Mouse (Mus musculus) G1E (cell line): Measurements from ENCODE around the gene Hsf4. TPM values are rescaled to one million over a fixed set of nuclear protein-coding genes. Genes with fewer than 3 reads are reported as not detected.
A peak's percentile ranks its signal among the peaks of the same experiment; 100 is the strongest.

Experiments
- ATAC-seq: 2 replicates; pipeline ENCODE4 v1.8.0; 2016; ENCODE audit warnings: mild to moderate bottlenecking; ENCODE audit not compliant: insufficient number of reproducible peaks, poor library complexity, low FRiP score, severe bottlenecking; ENCODE audit errors: extremely low read depth
- DNase-seq: peaks from one replicate; pipeline ENCODE4 v3.0.0; 2012; ENCODE audit warnings: low spot score
- H3K27me3 ChIP-seq: 2 replicates; pipeline ENCODE4 v1.6.1; 2012; ENCODE audit warnings: mild to moderate bottlenecking, low read length, inconsistent platforms; ENCODE audit not compliant: insufficient read depth
- H3K36me3 ChIP-seq: replicated peaks from 2 replicates; pipeline ENCODE3; 2012; ENCODE audit warnings: mild to moderate bottlenecking, inconsistent platforms
- H3K4me1 ChIP-seq: 2 replicates; pipeline ENCODE4 v1.6.1; 2012; ENCODE audit warnings: low read depth, low read length, inconsistent platforms, mixed read lengths; ENCODE audit not compliant: insufficient read depth
- H3K4me3 ChIP-seq: 2 replicates; pipeline ENCODE4 v1.5.1; 2012; ENCODE audit warnings: low read depth, mild to moderate bottlenecking, inconsistent platforms, low read length, moderate library complexity, mixed read lengths
- H3K9me3 ChIP-seq: replicated peaks from 2 replicates; pipeline ENCODE4 v1.6.1; 2012; ENCODE audit warnings: inconsistent platforms
- CTCF ChIP-seq: IDR thresholded peaks from 2 replicates; pipeline ENCODE4 v1.5.1; 2012; ENCODE audit warnings: low read depth, low read length, inconsistent platforms, mixed read lengths
- GATA1 ChIP-seq: IDR thresholded peaks from 2 replicates; pipeline ENCODE4 v1.6.1; 2012; ENCODE audit warnings: borderline replicate concordance, low read length, inconsistent platforms, mixed read lengths
- GATA2 ChIP-seq: IDR thresholded peaks from 2 replicates; pipeline ENCODE4 v1.6.1; 2012; ENCODE audit warnings: low read depth, low read length, inconsistent platforms, borderline replicate concordance
- POLR2AphosphoS5 ChIP-seq: IDR thresholded peaks from 2 replicates; pipeline ENCODE4 v1.6.1; 2012; ENCODE audit warnings: low read depth, low read length, inconsistent platforms; ENCODE audit not compliant: insufficient replicate concordance
- TAL1 ChIP-seq: conservative IDR thresholded peaks from 2 replicates; pipeline ENCODE4 v1.6.1; 2012; ENCODE audit warnings: low read depth, low read length, inconsistent platforms, mixed read lengths
- polyA plus RNA-seq: library from polyadenylated mRNA; stranded (reverse); fragments of >175 nt; gene quantifications from 2 replicates; pipeline ENCODE4 v1.2.3, GENCODE M21; 2012
- total RNA-seq, 2 experiments: library from RNA; stranded (forward) in 1 of 2; stranded (reverse) in 1 of 2; fragments of 200-1000 nt in 1 of 2; fragments of >200 nt in 1 of 2; fragmentation: Nextera tagmentation in 1 of 2; gene quantifications; 2 replicates each; pipeline ENCODE4 v1.2.3; 2014 to 2017

Hsf4 gene
- total and polyA plus RNA-seq, 3 experiments = 0.39 to 0.93 (median 0.68) TPM

DNA sequence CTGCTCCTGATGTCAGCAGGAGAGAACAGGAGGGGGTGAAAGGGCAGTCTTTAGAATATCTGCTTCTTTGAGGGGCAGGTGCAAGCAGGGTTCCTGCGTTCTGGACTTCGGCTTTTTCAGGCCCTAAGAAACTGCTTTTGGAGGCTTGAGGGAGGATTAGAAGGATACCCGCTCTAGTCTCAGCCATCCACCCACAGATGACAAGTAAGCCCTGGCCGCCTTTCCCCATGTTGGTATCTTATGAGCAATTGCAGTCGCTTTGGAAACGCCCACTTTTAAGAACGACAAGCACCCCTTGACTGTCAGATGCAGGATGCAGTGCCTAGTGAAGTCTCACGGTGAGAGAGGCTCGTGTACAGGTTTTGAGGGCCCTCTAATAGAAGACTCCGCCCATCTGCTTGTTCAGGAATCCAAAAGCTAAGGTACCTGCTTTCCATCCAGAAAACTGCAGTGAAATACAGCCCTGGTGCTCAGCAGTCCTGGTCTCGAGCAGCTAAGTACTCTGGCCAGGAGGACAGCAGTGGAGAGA is 49.1 kb downstream of the Hsf4 start:
- peaks cover 17% of the 10 kb centered on the region for H3K4me1 ChIP-seq
- no peak overlapping the region for H3K4me3 ChIP-seq
- DNase-seq (no peak), ATAC-seq (no peak)
- H3K9me3 ChIP-seq = no peaks in the 10 kb centered on the region
- H3K27me3 ChIP-seq = no peaks in the 10 kb centered on the region
- TF ChIP-seq TAL1 (no peak), GATA1 (no peak), POLR2AphosphoS5 (no peak), CTCF (no peak)
- H3K36me3 ChIP-seq = peaks cover 86% of the 10 kb centered on the region

DNA sequence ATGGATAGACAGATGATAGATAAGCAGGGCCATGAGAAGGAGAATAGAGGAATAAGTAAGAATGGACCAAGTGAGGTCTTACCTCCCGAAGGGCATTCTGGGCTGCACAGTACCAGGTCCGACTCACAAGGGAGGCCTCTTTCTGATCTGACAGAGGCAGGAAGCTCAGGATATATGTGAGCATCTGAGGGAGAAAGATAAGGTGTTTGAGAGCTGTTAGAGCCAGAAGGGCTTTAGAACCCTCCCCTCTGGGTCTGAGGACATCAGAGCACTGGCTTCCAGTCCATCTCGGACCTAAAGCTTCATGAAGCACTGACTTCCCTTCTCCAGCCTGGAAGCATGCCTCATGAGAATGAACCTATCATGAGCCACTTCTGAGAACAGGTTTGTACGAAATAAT is 53.6 kb downstream of the Hsf4 start:
- H3K4me1 ChIP-seq = peaks cover 48% of the 10 kb centered on the region
- H3K4me3 ChIP-seq = no peak overlapping the region
- DNase-seq = no peak
- peaks cover 59% of the 10 kb centered on the region for H3K36me3 ChIP-seq
- H3K9me3 ChIP-seq = no peaks in the 10 kb centered on the region
- no peaks in the 10 kb centered on the region for H3K27me3 ChIP-seq
- peak; percentile 42 for ATAC-seq
- TF ChIP-seq GATA2 (no peak), CTCF (no peak), GATA1 (no peak), TAL1 (peak; percentile 27)

Other genes starting within 250 kb of the Hsf4 start
Only the 20 nearest of the 23 such genes appear.
- gene Ces3b, start 186.0 kb upstream of the Hsf4 start, total RNA-seq (2014; fragmentation: Nextera tagmentation) = not detected in 2 replicates
- 0.12 and 0.22 TPM in 2 replicates for gene Ces3b, start 186.0 kb upstream of the Hsf4 start, total RNA-seq (2017)
- gene Ces3b, start 186.0 kb upstream of the Hsf4 start, polyA plus RNA-seq = not detected in 2 replicates
- gene Ces4a, start 138.0 kb upstream of the Hsf4 start, total RNA-seq (2014; fragmentation: Nextera tagmentation) = not detected in 2 replicates
- not detected in 2 replicates for gene Ces4a, start 138.0 kb upstream of the Hsf4 start, total RNA-seq (2017)
- gene Ces4a, start 138.0 kb upstream of the Hsf4 start, polyA plus RNA-seq = not detected in 2 replicates
- gene Cbfb, start 99.1 kb upstream of the Hsf4 start, total RNA-seq (2014; fragmentation: Nextera tagmentation) = 81.9 and 84.2 TPM in 2 replicates
- gene Cbfb, start 99.1 kb upstream of the Hsf4 start, total RNA-seq (2017) = 175 and 182 TPM in 2 replicates
- 31.4 and 33.5 TPM in 2 replicates for gene Cbfb, start 99.1 kb upstream of the Hsf4 start, polyA plus RNA-seq
- 35.2 and 37.5 TPM in 2 replicates for gene D230025D16Rik, start 44.7 kb upstream of the Hsf4 start, total RNA-seq (2014; fragmentation: Nextera tagmentation)
- 27.2 and 28.8 TPM in 2 replicates for gene D230025D16Rik, start 44.7 kb upstream of the Hsf4 start, total RNA-seq (2017)
- 4.0 and 5.0 TPM in 2 replicates for gene D230025D16Rik, start 44.7 kb upstream of the Hsf4 start, polyA plus RNA-seq
- gene B3gnt9, start 14.6 kb upstream of the Hsf4 start, total RNA-seq (2014; fragmentation: Nextera tagmentation) = 4.8 and 5.9 TPM in 2 replicates
- 6.2 and 7.4 TPM in 2 replicates for gene B3gnt9, start 14.6 kb upstream of the Hsf4 start, total RNA-seq (2017)
- 4.4 and 7.0 TPM in 2 replicates for gene B3gnt9, start 14.6 kb upstream of the Hsf4 start, polyA plus RNA-seq
- gene Tradd, start 5.2 kb upstream of the Hsf4 start, total RNA-seq (2014; fragmentation: Nextera tagmentation) = 12.5 and 14.2 TPM in 2 replicates
- gene Tradd, start 5.2 kb upstream of the Hsf4 start, total RNA-seq (2017) = 20.8 and 23.4 TPM in 2 replicates
- 27.9 and 30.0 TPM in 2 replicates for gene Tradd, start 5.2 kb upstream of the Hsf4 start, polyA plus RNA-seq
- 6.8 and 8.0 TPM in 2 replicates for gene Fbxl8, start 5.2 kb upstream of the Hsf4 start, total RNA-seq (2014; fragmentation: Nextera tagmentation)
- 6.0 and 6.9 TPM in 2 replicates for gene Fbxl8, start 5.2 kb upstream of the Hsf4 start, total RNA-seq (2017)
- gene Fbxl8, start 5.2 kb upstream of the Hsf4 start, polyA plus RNA-seq = 8.9 and 9.6 TPM in 2 replicates
- 0.39 and 0.60 TPM in 2 replicates for gene Nol3, start 6.3 kb downstream of the Hsf4 start, total RNA-seq (2014; fragmentation: Nextera tagmentation)
- gene Nol3, start 6.3 kb downstream of the Hsf4 start, total RNA-seq (2017) = 0.41 and 0.49 TPM in 2 replicates
- 0.60 and 0.77 TPM in 2 replicates for gene Nol3, start 6.3 kb downstream of the Hsf4 start, polyA plus RNA-seq
- 7.8 and 9.0 TPM in 2 replicates for gene 4931428F04Rik, start 20.1 kb downstream of the Hsf4 start, total RNA-seq (2014; fragmentation: Nextera tagmentation)
- 2.6 and 2.8 TPM in 2 replicates for gene 4931428F04Rik, start 20.1 kb downstream of the Hsf4 start, total RNA-seq (2017)
- 1.5 and 2.0 TPM in 2 replicates for gene 4931428F04Rik, start 20.1 kb downstream of the Hsf4 start, polyA plus RNA-seq
- gene Exoc3l, start 26.3 kb downstream of the Hsf4 start, total RNA-seq (2014; fragmentation: Nextera tagmentation) = 1.4 and 3.2 TPM in 2 replicates
- 1.5 and 2.8 TPM in 2 replicates for gene Exoc3l, start 26.3 kb downstream of the Hsf4 start, total RNA-seq (2017)
- gene Exoc3l, start 26.3 kb downstream of the Hsf4 start, polyA plus RNA-seq = 2.6 and 2.7 TPM in 2 replicates
- gene E2f4, start 27.9 kb downstream of the Hsf4 start, total RNA-seq (2014; fragmentation: Nextera tagmentation) = 228 and 274 TPM in 2 replicates
- 40.1 and 42.5 TPM in 2 replicates for gene E2f4, start 27.9 kb downstream of the Hsf4 start, total RNA-seq (2017)
- gene E2f4, start 27.9 kb downstream of the Hsf4 start, polyA plus RNA-seq = 69.8 and 79.2 TPM in 2 replicates
- 2.2 and 3.5 TPM in 2 replicates for gene Elmo3, start 35.8 kb downstream of the Hsf4 start, total RNA-seq (2014; fragmentation: Nextera tagmentation)
- 0.49 and 1.6 TPM in 2 replicates for gene Elmo3, start 35.8 kb downstream of the Hsf4 start, total RNA-seq (2017)
- 0.63 and 0.76 TPM in 2 replicates for gene Elmo3, start 35.8 kb downstream of the Hsf4 start, polyA plus RNA-seq
- gene Lrrc29, start 56.5 kb downstream of the Hsf4 start, total RNA-seq (2014; fragmentation: Nextera tagmentation) = 12.3 and 15.5 TPM in 2 replicates
- 4.6 and 4.8 TPM in 2 replicates for gene Lrrc29, start 56.5 kb downstream of the Hsf4 start, total RNA-seq (2017)
- 1.3 and 1.6 TPM in 2 replicates for gene Lrrc29, start 56.5 kb downstream of the Hsf4 start, polyA plus RNA-seq
- 26.7 and 35.5 TPM in 2 replicates for gene Tmem208, start 56.6 kb downstream of the Hsf4 start, total RNA-seq (2014; fragmentation: Nextera tagmentation)
- gene Tmem208, start 56.6 kb downstream of the Hsf4 start, total RNA-seq (2017) = 37.8 and 54.5 TPM in 2 replicates
- gene Tmem208, start 56.6 kb downstream of the Hsf4 start, polyA plus RNA-seq = 19.5 and 25.2 TPM in 2 replicates
- 2.3 and 4.7 TPM in 2 replicates for gene Fhod1, start 78.2 kb downstream of the Hsf4 start, total RNA-seq (2014; fragmentation: Nextera tagmentation)
- gene Fhod1, start 78.2 kb downstream of the Hsf4 start, total RNA-seq (2017) = 1.7 and 3.3 TPM in 2 replicates
- gene Fhod1, start 78.2 kb downstream of the Hsf4 start, polyA plus RNA-seq = 6.0 and 6.1 TPM in 2 replicates
- gene Slc9a5, start 79.0 kb downstream of the Hsf4 start, total RNA-seq (2014; fragmentation: Nextera tagmentation) = 0.68 and 1.2 TPM in 2 replicates
- gene Slc9a5, start 79.0 kb downstream of the Hsf4 start, total RNA-seq (2017) = 0.46 and 0.49 TPM in 2 replicates
- 0.87 and 0.99 TPM in 2 replicates for gene Slc9a5, start 79.0 kb downstream of the Hsf4 start, polyA plus RNA-seq
- not detected in 2 replicates for gene Plekhg4, start 103.5 kb downstream of the Hsf4 start, total RNA-seq (2014; fragmentation: Nextera tagmentation)
- 0.11 TPM in 1 of 2 replicates, not detected in the other for gene Plekhg4, start 103.5 kb downstream of the Hsf4 start, total RNA-seq (2017)
- gene Plekhg4, start 103.5 kb downstream of the Hsf4 start, polyA plus RNA-seq = 0.01 TPM in 1 of 2 replicates, not detected in the other
- not detected in 2 replicates for gene Kctd19, start 143.7 kb downstream of the Hsf4 start, total RNA-seq (2014; fragmentation: Nextera tagmentation)
- not detected in 2 replicates for gene Kctd19, start 143.7 kb downstream of the Hsf4 start, total RNA-seq (2017)
- not detected in 2 replicates for gene Kctd19, start 143.7 kb downstream of the Hsf4 start, polyA plus RNA-seq
- not detected in 2 replicates for gene Lrrc36, start 143.8 kb downstream of the Hsf4 start, total RNA-seq (2014; fragmentation: Nextera tagmentation)
- gene Lrrc36, start 143.8 kb downstream of the Hsf4 start, total RNA-seq (2017) = not detected in 2 replicates
- not detected in 2 replicates for gene Lrrc36, start 143.8 kb downstream of the Hsf4 start, polyA plus RNA-seq
- not detected in 2 replicates for gene Tppp3, start 201.7 kb downstream of the Hsf4 start, total RNA-seq (2014; fragmentation: Nextera tagmentation)
- gene Tppp3, start 201.7 kb downstream of the Hsf4 start, total RNA-seq (2017) = not detected in 2 replicates
- gene Tppp3, start 201.7 kb downstream of the Hsf4 start, polyA plus RNA-seq = not detected in 2 replicates